Mouse (Mus musculus) megakaryocyte, embryonic 14.5 days (primary cell): ENCODE results near the gene Fnbp1. TPM values are rescaled to one million over a fixed set of nuclear protein-coding genes. Genes with fewer than 3 reads are reported as not detected.

Experiments
- H3K27me3 ChIP-seq: replicated peaks from 2 replicates; pipeline ENCODE3; 2012; ENCODE audit warnings: inconsistent platforms
- H3K36me3 ChIP-seq: replicated peaks from 2 replicates; pipeline ENCODE3; 2012; ENCODE audit warnings: low read length, inconsistent platforms, mixed read lengths
- H3K4me1 ChIP-seq: 2 replicates; pipeline ENCODE4 v1.6.1; 2012; ENCODE audit warnings: inconsistent platforms
- H3K4me3 ChIP-seq: replicated peaks from 2 replicates; pipeline ENCODE3; 2012; ENCODE audit warnings: moderate library complexity, mild to moderate bottlenecking, inconsistent platforms
- H3K9me3 ChIP-seq: 2 replicates; pipeline ENCODE4 v1.6.1; 2012; ENCODE audit warnings: inconsistent platforms
- FLI1 ChIP-seq: IDR thresholded peaks from 2 replicates; pipeline ENCODE4 v1.6.1; 2012; ENCODE audit warnings: low read length, inconsistent platforms, mixed read lengths
- GATA1 ChIP-seq: IDR thresholded peaks from 3 replicates; pipeline ENCODE4 v1.6.1; 2012; ENCODE audit warnings: mixed read lengths, low read length, inconsistent platforms, borderline replicate concordance
- polyA plus RNA-seq: library from polyadenylated mRNA; stranded (reverse); fragments of >175 nt; gene quantifications from 2 replicates; pipeline ENCODE4 v1.2.3, GENCODE M21; 2012; ENCODE audit warnings: low replicate concordance; ENCODE audit not compliant: insufficient read depth

The Fnbp1 gene
- polyA plus RNA-seq, 1 experiment: 52.5 TPM

DNA sequence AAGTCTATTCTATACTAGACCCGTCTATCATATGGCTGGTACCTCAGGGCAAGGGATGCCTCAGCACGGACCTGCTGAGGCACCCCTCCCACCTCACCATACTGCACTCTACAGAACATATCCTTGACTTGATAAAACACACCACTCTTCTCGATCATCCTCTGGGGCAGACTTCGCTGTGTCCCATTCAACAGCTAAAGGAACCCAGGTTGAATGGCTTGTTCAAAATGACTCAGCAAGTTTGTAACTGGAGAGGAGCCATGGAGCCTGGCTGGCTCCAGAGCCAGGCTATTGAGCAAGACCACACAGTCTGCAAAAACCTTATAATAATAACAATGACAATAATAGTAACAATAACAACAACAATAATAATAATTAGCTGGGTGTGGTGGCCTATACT lies 13.9 kb downstream of the Fnbp1 start:
- H3K36me3 ChIP-seq: peaks cover 63% of the 10 kb centered on the region
- H3K4me1 ChIP-seq: peaks cover 100% of the 10 kb centered on the region
- no peaks in the 10 kb centered on the region for H3K27me3 ChIP-seq
- H3K4me3 ChIP-seq: no peak overlapping the region
- TF ChIP-seq GATA1 (no peak), FLI1 (no peak)
- no peaks in the 10 kb centered on the region for H3K9me3 ChIP-seq

DNA sequence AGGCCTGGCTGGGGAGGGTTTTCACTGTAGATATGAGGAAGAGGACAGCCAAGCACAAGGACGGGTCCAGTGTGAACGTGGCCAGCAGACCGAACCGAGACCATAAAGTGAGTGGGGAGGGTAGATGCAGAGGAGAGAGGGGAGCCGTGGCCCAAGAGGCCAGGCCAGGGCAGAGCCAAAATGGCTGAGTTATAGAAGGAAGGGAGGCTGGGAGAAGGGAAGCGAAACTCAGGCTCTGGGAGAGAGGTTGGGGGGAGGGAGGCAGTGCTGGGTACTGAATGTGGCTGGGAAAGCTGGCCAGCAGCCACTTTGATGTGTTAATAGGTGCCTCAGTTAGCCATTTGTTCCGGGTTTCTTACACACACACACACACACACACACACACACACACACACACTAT lies 14.6 kb downstream of the Fnbp1 start:
- Histone ChIP-seq H3K36me3 (peaks cover 64% of the 10 kb centered on the region), H3K4me1 (peaks cover 100% of the 10 kb centered on the region), H3K4me3 (peak overlapping the region; percentile 56), H3K9me3 (no peaks in the 10 kb centered on the region), H3K27me3 (no peaks in the 10 kb centered on the region)
- TF ChIP-seq GATA1 (no peak), FLI1 (no peak)

DNA sequence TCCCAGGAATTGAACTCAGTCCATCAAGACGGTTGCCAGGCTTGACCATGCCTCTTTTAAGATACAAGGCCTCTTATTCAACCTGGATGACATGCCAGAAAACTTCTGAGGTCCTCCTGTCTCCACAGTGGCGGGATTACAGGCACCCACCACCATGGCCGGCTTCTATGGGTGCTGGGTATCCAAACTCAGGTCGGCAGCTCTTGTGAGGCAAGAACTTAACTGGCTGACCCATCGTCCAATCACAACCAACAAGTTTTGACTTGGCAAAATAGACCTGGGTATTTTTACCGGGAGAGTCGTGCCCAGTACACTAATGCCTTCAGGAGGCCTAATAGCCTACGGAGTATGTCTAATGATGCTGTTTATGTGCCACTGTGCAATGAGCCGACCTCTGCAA lies 15.8 kb downstream of the Fnbp1 start:
- Histone ChIP-seq H3K4me1 (peaks cover 100% of the 10 kb centered on the region), H3K27me3 (no peaks in the 10 kb centered on the region), H3K36me3 (peaks cover 72% of the 10 kb centered on the region), H3K9me3 (no peaks in the 10 kb centered on the region), H3K4me3 (no peak overlapping the region)
- no peak for TF ChIP-seq FLI1
- TF ChIP-seq GATA1: no peak

DNA sequence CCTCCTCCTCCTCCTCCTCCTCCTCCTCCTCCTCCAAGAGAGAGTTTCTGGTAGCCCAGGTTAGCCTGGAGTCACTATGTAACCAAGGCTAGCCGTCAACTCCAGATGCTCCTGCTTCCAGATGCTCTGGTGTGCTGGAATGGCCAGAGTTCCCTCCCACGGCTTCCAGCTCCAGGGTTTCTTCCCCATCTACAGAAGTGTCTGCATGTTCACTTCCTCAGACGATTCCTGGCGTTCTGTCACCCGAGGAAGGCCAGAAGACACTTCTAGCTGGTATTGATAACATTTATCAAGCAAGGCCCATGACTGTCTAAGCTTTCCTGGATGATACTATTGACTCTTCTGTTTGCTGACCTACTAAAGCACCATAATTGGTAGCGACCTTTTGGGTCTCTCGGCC lies 16.7 kb downstream of the Fnbp1 start:
- Histone ChIP-seq H3K4me3 (peak overlapping the region; percentile 74), H3K4me1 (peaks cover 95% of the 10 kb centered on the region), H3K9me3 (no peaks in the 10 kb centered on the region), H3K36me3 (peaks cover 73% of the 10 kb centered on the region), H3K27me3 (no peaks in the 10 kb centered on the region)
- no peak for TF ChIP-seq GATA1
- no peak for TF ChIP-seq FLI1

DNA sequence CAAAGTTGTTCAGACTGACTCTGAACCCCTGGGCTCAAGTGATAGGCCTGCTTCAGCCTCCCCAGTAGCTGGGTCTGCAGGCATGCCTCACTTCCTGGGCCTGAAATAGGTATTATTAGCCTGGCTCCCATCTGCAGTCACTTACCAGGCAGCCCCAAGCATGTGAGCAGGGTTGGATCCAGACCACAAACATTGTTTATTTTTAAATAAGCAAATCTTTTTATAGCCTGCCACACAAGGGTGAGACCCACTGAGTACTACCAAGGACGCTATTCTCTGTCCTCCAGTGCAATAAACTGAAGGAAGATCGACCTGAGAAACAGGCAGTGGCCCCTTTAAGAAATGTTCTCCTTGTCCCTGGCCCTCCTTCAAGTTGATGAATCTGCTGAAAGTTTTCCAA lies 17.1 kb downstream of the Fnbp1 start:
- no peaks in the 10 kb centered on the region for H3K9me3 ChIP-seq
- H3K4me3 ChIP-seq: peak overlapping the region; percentile 74
- H3K27me3 ChIP-seq: no peaks in the 10 kb centered on the region
- H3K36me3 ChIP-seq: peaks cover 74% of the 10 kb centered on the region
- TF ChIP-seq FLI1 (no peak), GATA1 (no peak)
- peaks cover 95% of the 10 kb centered on the region for H3K4me1 ChIP-seq

DNA sequence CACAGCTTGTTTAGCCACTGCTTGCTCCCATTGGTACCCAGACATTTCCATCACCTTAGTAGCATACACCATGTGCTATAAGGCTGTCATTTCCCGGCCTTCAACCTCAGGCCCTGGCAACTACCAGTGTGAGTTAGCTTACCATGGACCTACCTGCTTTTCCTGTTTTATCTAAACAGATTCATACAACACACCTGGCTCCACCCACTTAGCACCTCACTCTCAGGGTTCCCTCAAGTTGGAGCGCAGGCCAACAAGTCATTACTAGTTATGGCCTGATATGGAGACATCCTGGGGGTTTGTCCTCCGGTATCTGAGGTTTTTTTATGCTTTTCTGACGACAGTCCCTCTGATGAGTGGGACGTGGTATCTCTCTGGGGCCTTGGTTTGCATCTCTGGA lies 18.3 kb downstream of the Fnbp1 start:
- H3K36me3 ChIP-seq: peaks cover 73% of the 10 kb centered on the region
- H3K27me3 ChIP-seq: no peaks in the 10 kb centered on the region
- H3K4me1 ChIP-seq: peaks cover 95% of the 10 kb centered on the region
- H3K9me3 ChIP-seq: no peaks in the 10 kb centered on the region
- TF ChIP-seq FLI1 (no peak), GATA1 (no peak)
- peak overlapping the region; percentile 34 for H3K4me3 ChIP-seq

DNA sequence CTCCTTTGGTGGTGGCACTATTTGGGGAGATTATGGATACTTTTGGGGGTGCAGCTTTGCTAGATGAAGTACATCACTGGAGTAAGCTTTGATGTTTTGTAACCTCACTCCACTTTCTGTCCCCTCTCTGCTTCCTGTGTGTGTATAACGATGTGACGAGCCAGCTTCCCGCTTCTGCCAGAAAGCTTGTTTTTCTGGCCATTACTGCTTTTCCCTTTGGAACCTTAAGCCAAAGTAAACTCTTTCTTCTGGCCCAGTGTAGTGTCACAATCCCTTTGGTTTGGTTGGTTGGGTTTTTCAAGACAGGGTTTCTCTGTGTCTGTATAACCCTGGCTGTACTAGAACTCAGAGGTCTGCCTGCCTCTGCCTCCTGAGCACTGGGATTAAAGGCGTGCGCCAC lies 19.0 kb downstream of the Fnbp1 start:
- TF ChIP-seq GATA1: no peak
- no peak for TF ChIP-seq FLI1
- Histone ChIP-seq H3K4me1 (peaks cover 95% of the 10 kb centered on the region), H3K9me3 (no peaks in the 10 kb centered on the region), H3K4me3 (no peak overlapping the region), H3K27me3 (no peaks in the 10 kb centered on the region), H3K36me3 (peaks cover 71% of the 10 kb centered on the region)

DNA sequence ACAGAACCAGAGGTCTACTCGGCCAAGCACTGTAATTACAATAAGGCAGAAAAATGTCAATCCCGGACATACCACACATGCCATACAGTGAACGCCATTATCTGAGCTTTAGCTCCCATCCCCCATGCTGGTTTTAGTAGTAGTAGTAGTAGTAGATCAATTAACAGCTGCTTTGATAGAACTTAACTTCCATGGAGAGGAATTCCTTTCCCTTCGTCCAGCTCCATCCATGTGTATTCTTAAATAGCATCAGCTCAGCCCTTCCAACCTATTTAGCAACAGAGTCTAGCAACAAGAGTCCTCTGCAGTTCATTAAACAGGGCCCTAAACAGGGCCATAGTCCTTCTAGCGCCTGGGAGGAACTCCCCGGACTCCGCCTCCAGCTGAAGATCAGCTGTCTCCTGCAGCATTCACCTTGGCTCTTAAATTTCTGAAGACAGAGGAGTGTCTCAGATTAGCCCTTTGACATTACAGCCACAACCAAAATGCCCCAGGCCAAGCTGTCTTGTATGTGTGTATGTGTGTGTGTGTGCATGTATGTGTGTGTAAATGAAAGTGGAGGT lies 20.6 kb downstream of the Fnbp1 start:
- Histone ChIP-seq H3K9me3 (no peaks in the 10 kb centered on the region), H3K27me3 (no peaks in the 10 kb centered on the region), H3K36me3 (peaks cover 74% of the 10 kb centered on the region), H3K4me3 (no peak overlapping the region), H3K4me1 (peaks cover 95% of the 10 kb centered on the region)
- TF ChIP-seq GATA1 (no peak), FLI1 (no peak)

DNA sequence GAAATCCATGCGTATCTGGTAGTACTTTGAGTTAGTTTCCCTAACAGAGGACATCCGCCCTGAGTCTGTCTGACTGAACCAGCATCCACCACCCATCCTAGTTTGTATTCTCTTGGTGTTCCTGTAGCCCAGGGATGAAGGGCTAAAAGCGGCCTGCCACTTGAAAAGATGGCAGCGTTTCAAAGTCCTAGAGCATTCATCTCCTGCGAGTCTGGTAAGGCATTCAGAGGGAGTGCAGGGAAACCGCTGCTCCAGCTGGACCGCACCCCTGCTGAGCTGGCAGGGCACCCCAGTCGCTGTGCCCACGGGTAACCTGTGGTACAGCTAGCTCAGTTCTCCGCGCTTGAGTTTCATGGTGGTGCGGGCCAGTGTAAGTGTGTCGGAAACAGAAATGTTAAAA lies 22.0 kb downstream of the Fnbp1 start:
- no peak for TF ChIP-seq FLI1
- TF ChIP-seq GATA1: no peak
- peaks cover 64% of the 10 kb centered on the region for H3K36me3 ChIP-seq
- H3K27me3 ChIP-seq: no peaks in the 10 kb centered on the region
- H3K4me3 ChIP-seq: peak overlapping the region; percentile 56
- H3K9me3 ChIP-seq: no peaks in the 10 kb centered on the region
- peaks cover 95% of the 10 kb centered on the region for H3K4me1 ChIP-seq

DNA sequence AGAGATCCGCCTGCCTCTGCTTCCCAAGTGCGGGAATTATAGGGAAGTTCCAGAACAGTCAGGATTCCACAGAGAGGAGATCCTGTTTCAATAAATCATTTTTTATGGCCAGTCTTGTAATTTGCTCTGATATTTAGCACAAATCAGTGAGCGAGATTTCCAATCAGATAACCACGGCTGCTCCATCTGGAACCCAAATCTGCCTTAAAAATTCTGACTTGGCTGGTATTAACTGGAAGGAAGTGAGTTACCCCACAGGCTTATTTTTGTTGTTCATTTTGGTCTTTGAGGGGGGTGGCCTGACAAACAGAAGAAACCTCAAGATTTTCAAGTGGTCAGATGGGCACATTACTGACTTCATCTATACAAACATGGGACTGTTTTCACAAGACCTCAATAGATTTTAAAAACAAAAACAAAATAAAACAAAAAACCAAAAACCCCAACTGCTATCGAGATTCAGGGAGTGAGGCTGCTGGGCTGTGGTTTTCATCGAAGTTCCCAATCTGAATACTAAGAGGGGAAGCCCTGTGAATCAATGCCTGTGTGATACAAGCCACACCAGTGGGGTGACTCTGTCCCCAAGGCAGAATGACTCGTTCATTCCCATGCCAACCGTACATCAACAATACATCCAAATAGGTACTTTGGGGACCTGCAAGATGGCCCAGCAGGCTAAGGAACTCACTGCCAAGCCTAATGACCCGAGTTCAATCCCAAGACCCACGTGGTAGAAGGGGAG lies 23.0 kb downstream of the Fnbp1 start:
- H3K4me1 ChIP-seq: peaks cover 95% of the 10 kb centered on the region

More for the DNA sequence above, 23.0 kb downstream of the Fnbp1 start:
- Histone ChIP-seq H3K36me3 (peaks cover 59% of the 10 kb centered on the region), H3K27me3 (no peaks in the 10 kb centered on the region), H3K4me3 (no peak overlapping the region), H3K9me3 (no peaks in the 10 kb centered on the region)
- TF ChIP-seq FLI1: no peak
- no peak for TF ChIP-seq GATA1
